Mouse (Mus musculus): Measurements from ENCODE around the gene Grb10. TPM values are rescaled to one million over a fixed set of nuclear protein-coding genes. Genes with fewer than 3 reads are reported as not detected.

The Grb10 gene
- polyA plus RNA-seq, 1 experiment: 0.31 TPM

DNA sequence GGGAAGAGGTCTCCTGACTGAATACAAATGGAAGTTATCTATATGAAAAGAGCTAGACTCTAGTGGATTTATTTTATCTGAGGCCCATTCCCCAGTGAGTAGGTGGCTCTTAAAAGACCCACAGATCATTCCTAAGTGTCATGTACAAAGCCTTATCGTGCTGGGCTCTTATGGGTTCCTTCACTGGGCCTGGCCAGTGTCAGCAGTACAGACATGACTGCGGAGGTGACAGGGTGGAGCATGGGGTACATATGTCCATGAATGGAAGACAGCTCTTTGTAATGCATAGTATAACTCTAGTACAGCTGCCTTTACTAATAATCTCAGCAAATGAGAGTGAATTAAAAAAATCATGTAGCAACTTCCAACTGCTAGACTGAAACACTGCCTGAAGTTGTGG, 80.0 kb downstream of the Grb10 start:
- no peaks in the 10 kb centered on the region for H3K27me3 ChIP-seq (ENCODE audit: control insufficient read depth)
- H3K4me3 ChIP-seq (replicated peaks): no peak overlapping the region
- H3K36me3 ChIP-seq (ENCODE audit: control insufficient read depth): peaks cover 14% of the 10 kb centered on the region
- no peaks in the 10 kb centered on the region for H3K9me3 ChIP-seq (ENCODE audit: control insufficient read depth, low read length)
- TF ChIP-seq GATA1 (IDR thresholded peaks at IDR 0.05; ENCODE audit: low read length) (no peak), TAL1 (IDR thresholded peaks at IDR 0.05; ENCODE audit: low read length) (no peak)
- H3K4me1 ChIP-seq (ENCODE audit: control insufficient read depth): peaks cover 32% of the 10 kb centered on the region

DNA sequence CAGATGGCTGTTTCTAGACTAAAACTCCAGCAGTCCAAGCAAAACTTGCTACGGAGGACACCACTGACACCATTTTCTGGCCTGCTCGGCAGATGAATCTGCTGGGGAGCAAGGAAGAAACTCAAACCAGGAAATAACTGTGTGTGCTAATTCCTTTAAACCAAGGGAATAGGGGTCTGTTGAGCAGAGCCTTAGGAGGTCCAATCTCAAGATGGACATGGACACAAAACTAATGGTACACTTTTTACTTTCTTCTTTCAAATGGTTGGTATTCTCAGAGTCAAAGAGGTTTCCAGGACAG, 80.5 kb downstream of the Grb10 start:
- Histone ChIP-seq H3K27me3 (ENCODE audit: control insufficient read depth) (no peaks in the 10 kb centered on the region), H3K36me3 (ENCODE audit: control insufficient read depth) (peaks cover 13% of the 10 kb centered on the region), H3K4me1 (ENCODE audit: control insufficient read depth) (peaks cover 27% of the 10 kb centered on the region), H3K4me3 (replicated peaks) (no peak overlapping the region), H3K9me3 (ENCODE audit: control insufficient read depth, low read length) (no peaks in the 10 kb centered on the region)
- TF ChIP-seq TAL1 (IDR thresholded peaks at IDR 0.05; ENCODE audit: low read length) (no peak), GATA1 (IDR thresholded peaks at IDR 0.05; ENCODE audit: low read length) (no peak)

GRCm38 (mm10) chr11:11957211-11958060, 81.0 kb downstream of the Grb10 start:
- H3K4me1 ChIP-seq (ENCODE audit: control insufficient read depth): peaks cover 27% of the 10 kb centered on the region
- no peaks in the 10 kb centered on the region for H3K27me3 ChIP-seq (ENCODE audit: control insufficient read depth)
- peaks cover 13% of the 10 kb centered on the region for H3K36me3 ChIP-seq (ENCODE audit: control insufficient read depth)
- no peak overlapping the region for H3K4me3 ChIP-seq (replicated peaks)
- TF ChIP-seq TAL1 (IDR thresholded peaks at IDR 0.05; ENCODE audit: low read length) (no peak), GATA1 (IDR thresholded peaks at IDR 0.05; ENCODE audit: low read length) (no peak)
- no peaks in the 10 kb centered on the region for H3K9me3 ChIP-seq (ENCODE audit: control insufficient read depth, low read length)

DNA sequence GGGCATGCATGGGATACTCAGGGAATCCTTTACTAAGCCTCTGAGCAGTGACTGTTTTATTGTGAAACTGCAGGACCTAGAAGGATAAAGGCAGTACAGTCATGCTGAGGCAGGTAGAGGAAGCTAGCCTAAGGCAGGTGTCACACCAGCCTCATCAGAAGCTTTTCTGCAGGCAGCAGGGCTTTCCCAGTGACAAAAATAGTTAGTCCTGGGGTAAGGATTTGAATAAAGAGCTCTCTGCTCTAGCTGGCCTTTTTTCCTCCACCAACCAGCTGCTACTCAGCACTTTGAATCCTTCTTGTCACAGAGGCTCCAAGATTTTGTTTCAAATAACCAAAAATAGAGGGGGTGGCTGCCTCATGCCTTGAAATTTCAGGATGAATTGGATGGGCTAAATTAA, 82.7 kb downstream of the Grb10 start:
- Histone ChIP-seq H3K27me3 (ENCODE audit: control insufficient read depth) (no peaks in the 10 kb centered on the region), H3K4me1 (ENCODE audit: control insufficient read depth) (peaks cover 14% of the 10 kb centered on the region)
- TF ChIP-seq GATA1 (IDR thresholded peaks at IDR 0.05; ENCODE audit: low read length) (no peak), TAL1 (IDR thresholded peaks at IDR 0.05; ENCODE audit: low read length) (no peak)

GRCm38 (mm10) chr11:11954606-11955005, 83.9 kb downstream of the Grb10 start:
- H3K4me3 ChIP-seq (replicated peaks): no peak overlapping the region

More for the DNA sequence above, 82.7 kb downstream of the Grb10 start:
- no peak overlapping the region for H3K4me3 ChIP-seq (replicated peaks)
- peaks cover 12% of the 10 kb centered on the region for H3K36me3 ChIP-seq (ENCODE audit: control insufficient read depth)
- no peaks in the 10 kb centered on the region for H3K9me3 ChIP-seq (ENCODE audit: control insufficient read depth, low read length)

DNA sequence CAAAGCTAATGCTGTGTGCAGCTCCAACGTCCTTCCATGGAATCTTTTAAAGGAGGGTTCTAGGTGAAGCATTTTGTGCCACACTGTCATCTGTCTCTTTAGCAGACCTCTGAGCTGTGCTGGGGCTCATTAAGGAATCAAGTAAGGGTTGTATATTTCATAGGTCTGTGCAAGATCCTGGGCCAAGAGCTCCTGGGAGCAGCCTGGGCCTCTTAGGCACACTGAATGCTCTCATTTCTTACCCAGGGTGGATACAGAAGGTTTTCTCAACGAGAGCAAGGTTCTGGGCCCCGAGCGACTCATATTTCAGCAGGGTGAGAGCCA, 84.4 kb downstream of the Grb10 start:
- H3K27me3 ChIP-seq (ENCODE audit: control insufficient read depth): no peaks in the 10 kb centered on the region

More at GRCm38 (mm10) chr11:11954606-11955005, 83.9 kb downstream of the Grb10 start:
- H3K4me1 ChIP-seq (ENCODE audit: control insufficient read depth): peaks cover 11% of the 10 kb centered on the region
- no peak for TF ChIP-seq TAL1 (IDR thresholded peaks at IDR 0.05; ENCODE audit: low read length)
- no peak for TF ChIP-seq GATA1 (IDR thresholded peaks at IDR 0.05; ENCODE audit: low read length)
- peaks cover 15% of the 10 kb centered on the region for H3K36me3 ChIP-seq (ENCODE audit: control insufficient read depth)
- H3K9me3 ChIP-seq (ENCODE audit: control insufficient read depth, low read length): no peaks in the 10 kb centered on the region
- H3K27me3 ChIP-seq (ENCODE audit: control insufficient read depth): no peaks in the 10 kb centered on the region

DNA sequence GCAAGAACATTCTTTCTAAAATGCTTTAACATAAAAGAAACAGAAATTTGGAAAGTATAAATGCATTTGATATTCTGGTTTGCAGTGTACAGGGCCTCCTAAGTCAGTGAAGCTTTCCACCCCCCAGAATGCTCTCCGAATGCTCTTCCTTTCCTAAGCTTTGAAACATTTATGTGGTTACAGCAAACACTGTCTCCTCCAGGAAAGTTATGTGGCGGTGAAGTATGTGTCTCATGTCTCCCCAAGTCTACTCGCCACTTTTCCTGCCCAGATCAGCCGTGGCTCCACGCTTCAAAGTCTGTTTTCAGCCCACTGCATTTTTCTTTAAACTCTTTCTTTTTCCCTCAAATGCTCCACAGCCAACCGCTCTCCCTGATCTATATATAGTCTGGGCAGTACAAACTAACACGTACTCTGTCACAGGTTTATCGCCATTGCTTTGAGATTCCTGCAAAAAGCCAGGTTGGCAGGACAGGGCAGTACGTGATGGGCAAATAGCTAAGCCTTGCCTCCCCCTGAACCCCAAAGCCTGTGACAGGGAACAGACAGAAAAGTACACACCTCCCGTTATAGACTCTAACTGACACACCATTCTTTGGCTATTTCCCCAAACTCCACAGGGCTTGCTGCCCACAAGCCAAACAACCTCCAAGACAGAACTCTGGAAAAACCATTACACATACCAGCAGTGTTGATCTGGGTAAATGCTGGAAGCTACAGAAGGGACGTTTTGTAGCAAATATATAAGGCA, 84.9 kb downstream of the Grb10 start:
- H3K4me3 ChIP-seq (replicated peaks): no peak overlapping the region
- no peaks in the 10 kb centered on the region for H3K9me3 ChIP-seq (ENCODE audit: control insufficient read depth, low read length)
- H3K4me1 ChIP-seq (ENCODE audit: control insufficient read depth): peaks cover 13% of the 10 kb centered on the region
- TF ChIP-seq TAL1 (IDR thresholded peaks at IDR 0.05; ENCODE audit: low read length) (no peak), GATA1 (IDR thresholded peaks at IDR 0.05; ENCODE audit: low read length) (no peak)
- H3K36me3 ChIP-seq (ENCODE audit: control insufficient read depth): peaks cover 18% of the 10 kb centered on the region
- H3K27me3 ChIP-seq (ENCODE audit: control insufficient read depth): no peaks in the 10 kb centered on the region

More for the DNA sequence above, 84.4 kb downstream of the Grb10 start:
- peaks cover 12% of the 10 kb centered on the region for H3K4me1 ChIP-seq (ENCODE audit: control insufficient read depth)
- no peak overlapping the region for H3K4me3 ChIP-seq (replicated peaks)
- H3K9me3 ChIP-seq (ENCODE audit: control insufficient read depth, low read length): no peaks in the 10 kb centered on the region
- TF ChIP-seq GATA1 (IDR thresholded peaks at IDR 0.05; ENCODE audit: low read length) (no peak), TAL1 (IDR thresholded peaks at IDR 0.05; ENCODE audit: low read length) (no peak)
- peaks cover 16% of the 10 kb centered on the region for H3K36me3 ChIP-seq (ENCODE audit: control insufficient read depth)

GRCm38 (mm10) chr11:11952569-11952968, 85.9 kb downstream of the Grb10 start:
- Histone ChIP-seq H3K27me3 (ENCODE audit: control insufficient read depth) (no peaks in the 10 kb centered on the region), H3K36me3 (ENCODE audit: control insufficient read depth) (peaks cover 20% of the 10 kb centered on the region), H3K4me1 (ENCODE audit: control insufficient read depth) (peaks cover 13% of the 10 kb centered on the region), H3K4me3 (replicated peaks) (no peak overlapping the region), H3K9me3 (ENCODE audit: control insufficient read depth, low read length) (no peaks in the 10 kb centered on the region)
- TF ChIP-seq GATA1 (IDR thresholded peaks at IDR 0.05; ENCODE audit: low read length): no peak

DNA sequence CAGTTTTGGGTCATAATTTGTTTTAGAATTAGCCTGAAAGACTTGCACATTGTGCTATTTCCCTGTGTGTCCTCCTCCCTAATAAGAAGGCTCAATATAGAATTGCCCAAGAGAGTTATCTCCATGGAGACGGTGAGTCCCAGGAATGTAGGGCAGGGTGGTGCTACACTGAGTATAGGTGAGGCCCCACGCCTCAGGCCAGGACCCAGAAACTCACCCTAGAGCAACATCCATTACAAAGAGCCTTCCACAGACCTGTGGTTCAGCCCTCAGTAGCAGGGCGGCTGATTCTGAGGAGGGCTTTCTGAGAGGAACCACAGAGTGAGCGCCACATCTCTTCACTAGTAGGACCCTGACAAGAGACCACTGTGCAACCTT, 89.5 kb downstream of the Grb10 start:
- no peaks in the 10 kb centered on the region for H3K9me3 ChIP-seq (ENCODE audit: control insufficient read depth, low read length)
- H3K36me3 ChIP-seq (ENCODE audit: control insufficient read depth): peaks cover 39% of the 10 kb centered on the region
- H3K27me3 ChIP-seq (ENCODE audit: control insufficient read depth): no peaks in the 10 kb centered on the region
- no peak overlapping the region for H3K4me3 ChIP-seq (replicated peaks)
- peaks cover 13% of the 10 kb centered on the region for H3K4me1 ChIP-seq (ENCODE audit: control insufficient read depth)
- TF ChIP-seq GATA1 (IDR thresholded peaks at IDR 0.05; ENCODE audit: low read length) (no peak), TAL1 (IDR thresholded peaks at IDR 0.05; ENCODE audit: low read length) (no peak)
